Mouse (Mus musculus): ENCODE measurements at regions not wholly inside any gene's neighbourhood (a gene's known extent, or its start where the extent isn't known, plus 50 kb on each side); places are given as distances from the start of the nearest gene placed in this dataset.

GRCm38 (mm10) chr19:19220826-19221225, 109.8 kb upstream of the Rorb start:
- Histone ChIP-seq H3K4me1 (replicated peaks; ENCODE audit: control insufficient read depth, insufficient read depth, low read length) (no peaks in the 10 kb centered on the region), H3K27me3 (ENCODE audit: control insufficient read depth, insufficient read depth, low read length) (no peaks in the 10 kb centered on the region), H3K9me3 (ENCODE audit: control insufficient read depth, low read length) (no peaks in the 10 kb centered on the region), H3K4me3 (ENCODE audit: low read depth, low read length) (no peak overlapping the region), H3K36me3 (ENCODE audit: control insufficient read depth, insufficient read depth, low read length) (no peaks in the 10 kb centered on the region), H3K27ac (ENCODE audit: low read depth, low read length) (no peak overlapping the region), H3K4me2 (ENCODE audit: low read depth, low read length, severe bottlenecking) (no peak overlapping the region), H3K9ac (ENCODE audit: low read length) (no peak overlapping the region)
- DNase-seq (ENCODE audit: low spot score), result no peak
- WGBS, result 94% methylated on average over 6 of the region's 6 CpGs
- no peak for ATAC-seq (replicated peaks; ENCODE audit: low FRiP score)

DNA sequence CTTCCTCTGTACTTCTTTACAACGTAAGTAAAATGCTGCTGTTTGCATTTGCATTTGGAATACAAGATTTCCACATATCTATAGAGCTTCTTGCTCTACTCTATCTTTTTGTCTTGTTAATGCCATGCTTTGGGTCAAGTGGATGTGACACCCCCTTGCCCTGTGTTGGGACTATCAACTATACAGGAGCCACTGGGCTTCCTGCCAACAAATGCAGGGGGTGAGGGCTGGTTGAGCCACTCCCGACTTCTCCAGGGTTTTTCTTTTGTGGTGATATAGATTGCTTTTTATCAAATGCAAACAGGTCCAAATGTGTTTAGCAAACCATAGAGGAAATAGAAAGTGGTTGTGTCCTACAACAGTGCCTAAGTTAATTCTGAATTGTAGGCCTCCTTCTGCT, 108.4 kb upstream of the Rorb start:
- Histone ChIP-seq H3K9ac (ENCODE audit: low read length) (no peak overlapping the region), H3K4me1 (replicated peaks; ENCODE audit: control insufficient read depth, insufficient read depth, low read length) (no peaks in the 10 kb centered on the region), H3K27me3 (ENCODE audit: control insufficient read depth, insufficient read depth, low read length) (no peaks in the 10 kb centered on the region), H3K9me3 (ENCODE audit: control insufficient read depth, low read length) (no peaks in the 10 kb centered on the region), H3K36me3 (ENCODE audit: control insufficient read depth, insufficient read depth, low read length) (no peaks in the 10 kb centered on the region), H3K27ac (ENCODE audit: low read depth, low read length) (no peak overlapping the region), H3K4me2 (ENCODE audit: low read depth, low read length, severe bottlenecking) (no peak overlapping the region), H3K4me3 (ENCODE audit: low read depth, low read length) (no peak overlapping the region)
- 84% methylated on average over 2 of the region's 2 CpGs for WGBS
- DNase-seq (ENCODE audit: low spot score) (no peak), ATAC-seq (replicated peaks; ENCODE audit: low FRiP score) (no peak)

- H3K9ac ChIP-seq (ENCODE audit: low read length), result no peak overlapping the region
- H3K36me3 ChIP-seq (ENCODE audit: control insufficient read depth, insufficient read depth, low read length), result no peaks in the 10 kb centered on the region
- no peak overlapping the region for H3K27ac ChIP-seq (ENCODE audit: low read depth, low read length)
- WGBS, result 76% methylated on average over 3 of the region's 3 CpGs
- H3K27me3 ChIP-seq (ENCODE audit: control insufficient read depth, insufficient read depth, low read length), result no peaks in the 10 kb centered on the region
- no peaks in the 10 kb centered on the region for H3K4me1 ChIP-seq (replicated peaks; ENCODE audit: control insufficient read depth, insufficient read depth, low read length)
- no peaks in the 10 kb centered on the region for H3K9me3 ChIP-seq (ENCODE audit: control insufficient read depth, low read length)
- no peak overlapping the region for H3K4me2 ChIP-seq (ENCODE audit: low read depth, low read length, severe bottlenecking)
- ATAC-seq (replicated peaks; ENCODE audit: low FRiP score), result no peak
- H3K4me3 ChIP-seq (ENCODE audit: low read depth, low read length), result no peak overlapping the region
- DNase-seq (ENCODE audit: low spot score), result no peak
Measured at GRCm38 (mm10) chr19:19218700-19219099, 107.7 kb upstream of the Rorb start.

GRCm38 (mm10) chr19:19199534-19199933, 88.5 kb upstream of the Rorb start:
- Histone ChIP-seq H3K9me3 (ENCODE audit: control insufficient read depth, low read length) (no peaks in the 10 kb centered on the region), H3K4me1 (replicated peaks; ENCODE audit: control insufficient read depth, insufficient read depth, low read length) (no peaks in the 10 kb centered on the region), H3K27me3 (ENCODE audit: control insufficient read depth, insufficient read depth, low read length) (no peaks in the 10 kb centered on the region), H3K9ac (ENCODE audit: low read length) (no peak overlapping the region), H3K27ac (ENCODE audit: low read depth, low read length) (no peak overlapping the region), H3K4me3 (ENCODE audit: low read depth, low read length) (no peak overlapping the region), H3K36me3 (ENCODE audit: control insufficient read depth, insufficient read depth, low read length) (no peaks in the 10 kb centered on the region), H3K4me2 (ENCODE audit: low read depth, low read length, severe bottlenecking) (no peak overlapping the region)
- ATAC-seq (replicated peaks; ENCODE audit: low FRiP score) (no peak), DNase-seq (ENCODE audit: low spot score) (no peak)
- WGBS, result 79% methylated on average over 8 of the region's 8 CpGs

GRCm38 (mm10) chr19:19198780-19199179, 87.8 kb upstream of the Rorb start:
- no peak overlapping the region for H3K4me3 ChIP-seq (ENCODE audit: low read depth, low read length)
- no peak overlapping the region for H3K4me2 ChIP-seq (ENCODE audit: low read depth, low read length, severe bottlenecking)
- DNase-seq (ENCODE audit: low spot score) (no peak), ATAC-seq (replicated peaks; ENCODE audit: low FRiP score) (no peak)
- H3K27ac ChIP-seq (ENCODE audit: low read depth, low read length), result no peak overlapping the region
- WGBS, result 31% methylated on average over 3 of the region's 3 CpGs
- H3K4me1 ChIP-seq (replicated peaks; ENCODE audit: control insufficient read depth, insufficient read depth, low read length), result no peaks in the 10 kb centered on the region
- no peaks in the 10 kb centered on the region for H3K36me3 ChIP-seq (ENCODE audit: control insufficient read depth, insufficient read depth, low read length)
- no peak overlapping the region for H3K9ac ChIP-seq (ENCODE audit: low read length)
- no peaks in the 10 kb centered on the region for H3K27me3 ChIP-seq (ENCODE audit: control insufficient read depth, insufficient read depth, low read length)
- no peaks in the 10 kb centered on the region for H3K9me3 ChIP-seq (ENCODE audit: control insufficient read depth, low read length)

- H3K4me1 ChIP-seq (replicated peaks; ENCODE audit: control insufficient read depth, insufficient read depth, low read length), result no peaks in the 10 kb centered on the region
- DNase-seq (ENCODE audit: low spot score), result no peak
- H3K4me2 ChIP-seq (ENCODE audit: low read depth, low read length, severe bottlenecking), result no peak overlapping the region
- no peak overlapping the region for H3K4me3 ChIP-seq (ENCODE audit: low read depth, low read length)
- H3K27me3 ChIP-seq (ENCODE audit: control insufficient read depth, insufficient read depth, low read length), result no peaks in the 10 kb centered on the region
- H3K9ac ChIP-seq (ENCODE audit: low read length), result no peak overlapping the region
- 46% methylated on average over 10 of the region's 10 CpGs for WGBS
- H3K27ac ChIP-seq (ENCODE audit: low read depth, low read length), result no peak overlapping the region
- no peaks in the 10 kb centered on the region for H3K9me3 ChIP-seq (ENCODE audit: control insufficient read depth, low read length)
- H3K36me3 ChIP-seq (ENCODE audit: control insufficient read depth, insufficient read depth, low read length), result no peaks in the 10 kb centered on the region
- no peak for ATAC-seq (replicated peaks; ENCODE audit: low FRiP score)
Measured at GRCm38 (mm10) chr19:19194728-19195127, 83.7 kb upstream of the Rorb start.

- WGBS, result 70% methylated on average over 5 of the region's 5 CpGs
- Histone ChIP-seq H3K9me3 (ENCODE audit: control insufficient read depth, low read length) (no peaks in the 10 kb centered on the region), H3K27ac (ENCODE audit: low read depth, low read length) (no peak overlapping the region), H3K27me3 (ENCODE audit: control insufficient read depth, insufficient read depth, low read length) (no peaks in the 10 kb centered on the region), H3K4me2 (ENCODE audit: low read depth, low read length, severe bottlenecking) (no peak overlapping the region), H3K4me1 (replicated peaks; ENCODE audit: control insufficient read depth, insufficient read depth, low read length) (no peaks in the 10 kb centered on the region), H3K36me3 (ENCODE audit: control insufficient read depth, insufficient read depth, low read length) (no peaks in the 10 kb centered on the region), H3K4me3 (ENCODE audit: low read depth, low read length) (no peak overlapping the region), H3K9ac (ENCODE audit: low read length) (no peak overlapping the region)
- ATAC-seq (replicated peaks; ENCODE audit: low FRiP score), result no peak
- DNase-seq (ENCODE audit: low spot score), result no peak
Measured at GRCm38 (mm10) chr19:19194306-19194705, 83.3 kb upstream of the Rorb start.

- no peak overlapping the region for H3K4me3 ChIP-seq (ENCODE audit: low read depth, low read length)
- no peak overlapping the region for H3K9ac ChIP-seq (ENCODE audit: low read length)
- H3K4me1 ChIP-seq (replicated peaks; ENCODE audit: control insufficient read depth, insufficient read depth, low read length), result no peaks in the 10 kb centered on the region
- H3K27ac ChIP-seq (ENCODE audit: low read depth, low read length), result no peak overlapping the region
- DNase-seq (ENCODE audit: low spot score), result no peak
- no peaks in the 10 kb centered on the region for H3K9me3 ChIP-seq (ENCODE audit: control insufficient read depth, low read length)
- no peak for ATAC-seq (replicated peaks; ENCODE audit: low FRiP score)
- no peak overlapping the region for H3K4me2 ChIP-seq (ENCODE audit: low read depth, low read length, severe bottlenecking)
- no peaks in the 10 kb centered on the region for H3K36me3 ChIP-seq (ENCODE audit: control insufficient read depth, insufficient read depth, low read length)
- WGBS, result 83% methylated on average over 1 of the region's 1 CpGs
- no peaks in the 10 kb centered on the region for H3K27me3 ChIP-seq (ENCODE audit: control insufficient read depth, insufficient read depth, low read length)
Measured at GRCm38 (mm10) chr19:19172767-19173166, 61.8 kb upstream of the Rorb start.

DNA sequence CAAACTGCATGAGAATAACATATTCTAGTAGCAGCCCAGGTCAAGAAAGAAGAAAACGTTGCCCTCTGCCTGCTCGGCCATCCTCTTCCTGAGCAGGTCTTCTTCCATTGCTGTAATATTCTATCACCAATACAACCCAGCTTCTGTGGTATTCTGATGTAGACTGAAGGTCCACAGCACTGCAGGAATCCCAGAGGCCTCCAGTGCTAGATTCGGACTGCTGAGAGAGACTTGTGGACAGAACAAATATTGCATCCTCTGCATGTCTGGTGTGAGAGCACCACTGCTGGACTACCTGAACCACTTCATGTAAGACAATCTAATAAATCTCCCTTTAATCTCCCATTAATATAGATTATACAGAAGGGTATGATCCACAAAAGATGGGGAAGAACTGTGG, 59.8 kb upstream of the Rorb start:
- DNase-seq (ENCODE audit: low spot score) (no peak), ATAC-seq (replicated peaks; ENCODE audit: low FRiP score) (no peak)
- no peaks in the 10 kb centered on the region for H3K36me3 ChIP-seq (ENCODE audit: control insufficient read depth, insufficient read depth, low read length)
- no peak overlapping the region for H3K4me3 ChIP-seq (ENCODE audit: low read depth, low read length)
- H3K4me1 ChIP-seq (replicated peaks; ENCODE audit: control insufficient read depth, insufficient read depth, low read length), result no peaks in the 10 kb centered on the region
- H3K9ac ChIP-seq (ENCODE audit: low read length), result no peak overlapping the region
- 88% methylated on average over 3 of the region's 3 CpGs for WGBS
- H3K4me2 ChIP-seq (ENCODE audit: low read depth, low read length, severe bottlenecking), result no peak overlapping the region
- H3K27me3 ChIP-seq (ENCODE audit: control insufficient read depth, insufficient read depth, low read length), result no peaks in the 10 kb centered on the region
- H3K27ac ChIP-seq (ENCODE audit: low read depth, low read length), result no peak overlapping the region
- H3K9me3 ChIP-seq (ENCODE audit: control insufficient read depth, low read length), result no peaks in the 10 kb centered on the region

Data from forebrain, embryonic 11.5 days (tissue).